ENCODE assay signal across 30 mouse cellular contexts in the genomic region with DNA sequence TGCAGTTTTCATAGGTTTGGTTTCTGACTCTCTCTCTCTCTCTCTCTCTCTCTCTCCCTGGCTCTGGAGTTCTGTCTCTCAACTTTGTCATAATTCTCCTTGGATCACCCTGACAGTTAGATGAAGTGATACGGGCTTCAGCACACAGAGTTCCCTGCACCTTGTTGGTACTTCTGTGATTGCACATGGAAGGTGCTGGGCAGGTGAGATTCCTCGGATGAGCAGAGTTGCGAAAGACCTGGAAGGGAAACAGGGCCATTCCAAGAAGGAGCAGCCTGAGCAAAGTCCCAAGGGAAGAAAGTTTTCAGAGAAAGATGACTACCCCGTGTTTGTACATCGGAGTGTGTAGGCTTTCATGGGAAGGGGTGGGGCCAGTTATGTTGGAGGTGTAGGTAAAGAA.
DNase-seq lines count a peak whose midpoint lies in the region; ATAC-seq and TF ChIP-seq lines count a peak whose summit lies in the region.
"Had no signal": no experiment of that assay in that cellular context is flagged by ENCODE, and none has a peak within 500 bp of the region (broad histone marks: within the 10 kb centered on the region; RNA-seq: fewer than 3 reads in every experiment).

No protein-coding gene starts in this region.

- H3K9me3 ChIP-seq in heart, embryonic 10.5 days: no peaks in the 10 kb centered on the region
- H3K9me3 ChIP-seq in intestine, embryonic 15.5 days: no peaks in the 10 kb centered on the region
- H3K9me3 ChIP-seq: embryonic facial prominence, embryonic 10.5 days; embryonic facial prominence, embryonic 15.5 days; forebrain, embryonic 13.5 days; heart, embryonic 13.5 days; hindbrain, embryonic 10.5 days; hindbrain, embryonic 15.5 days; midbrain, embryonic 10.5 days had no signal

- peak; percentile 24 for DNase-seq in heart, embryonic 10.5 days (ENCODE audit: low spot score)
- DNase-seq in heart, postnatal 4 days: no peak
- DNase-seq in liver, adult 2 months (ENCODE audit: extremely low read depth, low read depth, low spot score): peak; percentile 77
- DNase-seq in liver: no peak
- no peak for DNase-seq in left cerebral cortex, postnatal 36 days (ENCODE audit: low spot score in 2 of 2)
- DNase-seq: adrenal gland, adult 8-10 months; cerebellum, postnatal 25 days; gastrocnemius, postnatal 14 days; heart, adult 18-20 months; heart, postnatal 10 days; kidney, postnatal 25 days; lung, adult 2 months; lung, postnatal 10 days; right cerebral cortex, postnatal 4 days had no signal

- no peaks in the 10 kb centered on the region for H3K27me3 ChIP-seq in heart, embryonic 10.5 days (ENCODE audit: insufficient read depth, poor library complexity, severe bottlenecking)
- no peaks in the 10 kb centered on the region for H3K27me3 ChIP-seq in liver, adult 2 months (ENCODE audit: control insufficient read depth, insufficient read depth, low read length)
- no peaks in the 10 kb centered on the region for H3K27me3 ChIP-seq in intestine, embryonic 15.5 days (replicated peaks)
- H3K27me3 ChIP-seq: embryonic facial prominence, embryonic 15.5 days; forebrain, embryonic 13.5 days; hindbrain, embryonic 15.5 days had no signal

- H3K36me3 ChIP-seq in heart, embryonic 10.5 days: no peaks in the 10 kb centered on the region
- peaks cover 4% of the 10 kb centered on the region; the same call in 1 of the 2 replicates for H3K36me3 ChIP-seq in liver, adult 2 months (ENCODE audit: control insufficient read depth, insufficient read depth, low read length)
- no peaks in the 10 kb centered on the region for H3K36me3 ChIP-seq in intestine, embryonic 15.5 days
- H3K36me3 ChIP-seq: embryonic facial prominence, embryonic 10.5 days; embryonic facial prominence, embryonic 15.5 days; G1E; heart, embryonic 13.5 days; hindbrain, embryonic 10.5 days; hindbrain, embryonic 15.5 days; midbrain, embryonic 10.5 days had no signal

- no peak overlapping the region for H3K4me3 ChIP-seq in heart, embryonic 10.5 days
- H3K4me3 ChIP-seq in liver, adult 2 months (ENCODE audit: insufficient read depth, low read depth, low read length): no peak overlapping the region
- no peak overlapping the region for H3K4me3 ChIP-seq in intestine, embryonic 15.5 days (replicated peaks)
- H3K4me3 ChIP-seq: embryonic facial prominence, embryonic 10.5 days; embryonic facial prominence, embryonic 15.5 days; forebrain, embryonic 13.5 days; heart, embryonic 13.5 days; hindbrain, embryonic 10.5 days; hindbrain, embryonic 15.5 days; layer of hippocampus, adult 2 months; left cerebral cortex, adult 2 months; midbrain, embryonic 10.5 days had no signal

- no peaks in the 10 kb centered on the region for H3K79me2 ChIP-seq in liver, adult 2 months (ENCODE audit: control insufficient read depth, insufficient read depth, low read length)

- ATAC-seq in intestine, embryonic 15.5 days: peak; percentile 81
- ATAC-seq in megakaryocyte progenitor cell, adult 5-6 weeks (replicated peaks; ENCODE audit: poor library complexity): no peak
- ATAC-seq: forebrain, embryonic 13.5 days; inflammation-experienced regulatory T-cells, adult 6 months; midbrain, embryonic 16.5 days had no signal

- no peak overlapping the region for H3K9ac ChIP-seq in liver, adult 2 months (ENCODE audit: low read depth, low read length)
- no peak overlapping the region for H3K9ac ChIP-seq in intestine, embryonic 15.5 days
- H3K9ac ChIP-seq: embryonic facial prominence, embryonic 15.5 days; forebrain, embryonic 13.5 days; heart, embryonic 13.5 days; hindbrain, embryonic 15.5 days; liver, embryonic 14.5 days had no signal

- intact Hi-C loops in left cerebral cortex, postnatal 36 days (cut with DNase I): no loop called here

- WGBS in heart, embryonic 10.5 days: 89% methylated on average over 5 of the region's 5 CpGs
- WGBS in liver, adult 2 months: 35% methylated on average over 5 of the region's 5 CpGs
- WGBS in intestine, embryonic 15.5 days: 74% methylated on average over 5 of the region's 5 CpGs

- TF ChIP-seq CTCF in liver, adult 2 months (IDR thresholded peaks at IDR 0.05; ENCODE audit: low read depth, low read length): no peak

- H3K4me2 ChIP-seq in intestine, embryonic 15.5 days (replicated peaks): no peak overlapping the region
- H3K4me2 ChIP-seq: embryonic facial prominence, embryonic 15.5 days; forebrain, embryonic 13.5 days; heart, embryonic 13.5 days; hindbrain, embryonic 15.5 days had no signal

- no peak overlapping the region for H3K27ac ChIP-seq in heart, embryonic 10.5 days
- peak overlapping the region; percentile 93 for H3K27ac ChIP-seq in liver, adult 2 months (replicated peaks; ENCODE audit: insufficient read depth, low read depth, low read length)
- no peak overlapping the region for H3K27ac ChIP-seq in intestine, embryonic 15.5 days
- H3K27ac ChIP-seq: embryonic facial prominence, embryonic 10.5 days; embryonic facial prominence, embryonic 15.5 days; forebrain, embryonic 13.5 days; heart, embryonic 13.5 days; hindbrain, embryonic 10.5 days; hindbrain, embryonic 15.5 days; layer of hippocampus, adult 2 months; left cerebral cortex, adult 2 months; liver, embryonic 14.5 days; midbrain, embryonic 10.5 days; stomach, postnatal 0 days had no signal

- TF ChIP-seq POLR2A in liver, adult 2 months (IDR thresholded peaks at IDR 0.05; ENCODE audit: extremely low read depth, insufficient read depth, low read length): no peak

- peaks cover 7% of the 10 kb centered on the region; the same call in 1 of the 2 replicates for H3K4me1 ChIP-seq in heart, embryonic 10.5 days
- peaks cover 36% of the 10 kb centered on the region for H3K4me1 ChIP-seq in liver, adult 2 months (ENCODE audit: control insufficient read depth, insufficient read depth, low read length)
- no peaks in the 10 kb centered on the region for H3K4me1 ChIP-seq in intestine, embryonic 15.5 days (replicated peaks)
- H3K4me1 ChIP-seq: embryonic facial prominence, embryonic 10.5 days; embryonic facial prominence, embryonic 15.5 days; forebrain, embryonic 13.5 days; heart, embryonic 13.5 days; hindbrain, embryonic 10.5 days; hindbrain, embryonic 15.5 days had no signal

Comparison
In these comparisons a context has a peak if more than half of its experiments do, and no peak if none do; other contexts are left out.
1. DNase-seq: peak in heart, embryonic 10.5 days (single experiment) and liver, adult 2 months (single experiment); none in heart, postnatal 4 days (single experiment), liver (single experiment) and left cerebral cortex, postnatal 36 days (0 of 2).